Mouse (Mus musculus) urinary bladder, postnatal 14 days (tissue): ENCODE data around the gene Zdhhc18.

Experiments used
- DNase-seq: peaks from one replicate; pipeline ENCODE4 v3.0.0; 2021; ENCODE audit warnings: low spot score

The Zdhhc18 gene

DNA sequence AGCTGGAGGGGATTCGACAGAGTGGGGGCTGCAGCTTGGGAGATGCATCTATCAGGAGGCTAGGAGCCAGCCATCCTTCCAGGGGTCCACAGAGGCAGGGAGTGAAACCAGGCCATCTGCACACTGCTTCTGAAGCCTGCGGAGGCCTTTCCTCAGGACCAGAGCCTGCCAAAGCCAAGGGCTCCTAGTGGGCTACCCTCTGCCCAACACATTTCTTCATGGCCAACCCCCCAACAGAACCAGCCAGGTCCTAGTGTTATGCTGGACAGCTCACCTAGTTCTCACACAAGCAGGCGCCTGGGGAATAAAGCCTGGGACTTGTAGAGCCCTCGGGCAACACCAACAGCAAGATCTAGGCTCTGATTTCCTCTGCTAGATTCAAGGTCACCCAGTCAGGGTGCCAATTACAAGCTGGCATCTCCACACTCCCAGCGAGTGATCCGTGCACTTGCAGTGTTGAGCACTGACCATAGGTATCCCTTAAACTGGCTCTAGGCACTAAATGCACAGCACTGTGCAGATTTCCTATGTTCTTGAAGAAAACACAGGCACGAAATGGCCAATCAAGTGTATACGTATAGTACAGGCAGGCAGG lies 19.5 kb downstream of the Zdhhc18 start:
- DNase-seq, result no peak

- DNase-seq, result no peak
Measured at GRCm38 (mm10) chr4:133629191-133629590, 20.8 kb downstream of the Zdhhc18 start.

DNA sequence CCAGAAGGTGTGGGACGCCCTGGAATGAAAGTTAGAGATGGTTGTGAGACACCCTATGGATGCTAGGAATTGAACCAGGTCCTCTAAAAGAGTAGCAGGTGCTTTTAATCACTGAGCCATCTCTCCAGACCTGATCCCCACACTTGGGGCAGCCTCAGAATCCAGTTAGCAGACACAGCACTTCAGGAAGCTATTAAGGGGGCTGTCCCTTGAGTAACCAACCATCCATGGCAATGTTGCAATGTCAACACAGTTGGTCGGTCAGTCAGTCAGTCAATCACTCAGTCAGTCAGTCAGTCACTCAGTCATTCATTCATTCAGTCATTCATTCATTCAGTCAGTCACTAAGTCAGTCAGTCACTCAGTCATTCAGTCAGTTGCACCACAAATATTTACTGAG lies 21.4 kb downstream of the Zdhhc18 start:
- no peak for DNase-seq

DNA sequence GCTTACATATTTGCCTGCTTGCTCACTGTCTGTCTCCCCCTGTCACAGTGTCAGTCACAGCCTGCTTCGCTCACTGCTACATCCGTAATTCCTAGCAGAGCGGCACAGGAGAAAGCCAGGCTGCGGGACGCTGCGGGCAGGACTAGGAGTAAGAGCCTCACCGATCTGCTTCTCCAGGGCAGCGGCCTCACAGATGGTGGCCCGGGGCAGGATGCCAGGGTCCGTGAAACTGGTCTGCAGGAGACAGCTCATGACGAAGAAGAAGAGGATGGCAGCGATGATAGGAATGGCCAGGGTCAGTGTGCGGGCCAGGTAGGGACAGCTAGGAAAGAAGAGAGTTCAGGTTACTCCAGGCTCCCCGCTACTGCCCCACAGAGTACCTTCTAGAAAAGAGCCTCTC lies 22.9 kb downstream of the Zdhhc18 start:
- DNase-seq, result no peak

DNA sequence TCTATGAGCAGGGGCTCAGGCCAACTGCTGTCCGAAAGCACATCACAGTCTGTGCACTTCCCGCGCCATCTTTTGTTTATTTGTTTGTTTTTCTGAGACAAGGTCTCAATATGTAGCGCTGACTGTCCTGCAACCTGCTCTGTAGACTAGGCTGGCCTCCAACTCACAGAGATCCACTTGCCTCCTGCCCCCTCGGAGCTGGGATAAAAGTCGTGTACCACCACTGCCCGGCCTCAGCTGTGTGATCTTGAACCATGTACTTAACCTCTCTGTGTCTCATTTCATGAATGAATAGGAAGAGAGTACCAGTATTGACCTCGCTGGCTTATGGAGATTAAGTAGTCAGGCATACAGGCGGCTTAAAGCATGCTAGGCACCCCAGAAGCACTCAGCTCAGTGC lies 23.3 kb downstream of the Zdhhc18 start:
- DNase-seq, result no peak

GRCm38 (mm10) chr4:133626221-133626620 lies 23.7 kb downstream of the Zdhhc18 start:
- DNase-seq, result no peak

DNA sequence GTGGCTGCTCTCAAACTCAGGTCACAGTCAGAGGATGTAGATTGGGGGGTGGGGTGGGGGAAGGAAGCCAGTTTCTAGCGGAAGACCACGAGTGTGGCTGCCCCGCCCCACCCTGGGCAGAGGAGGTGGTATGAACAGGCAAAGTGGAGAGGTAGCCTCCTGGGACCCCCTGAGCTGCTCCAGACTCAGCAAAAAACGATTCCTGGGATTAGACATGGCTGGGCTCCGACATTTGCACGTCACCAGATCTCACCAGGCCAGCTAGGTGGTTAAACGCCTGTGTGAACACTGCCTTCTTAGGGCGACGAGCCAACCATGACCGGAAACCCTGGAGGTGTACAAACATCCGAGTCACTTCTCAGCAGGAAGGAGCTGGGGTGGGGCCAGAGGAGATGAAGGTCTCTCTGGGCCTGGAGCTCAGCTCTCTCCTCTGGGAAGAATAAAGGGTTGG lies 24.3 kb downstream of the Zdhhc18 start:
- peak; percentile 67 for DNase-seq

DNA sequence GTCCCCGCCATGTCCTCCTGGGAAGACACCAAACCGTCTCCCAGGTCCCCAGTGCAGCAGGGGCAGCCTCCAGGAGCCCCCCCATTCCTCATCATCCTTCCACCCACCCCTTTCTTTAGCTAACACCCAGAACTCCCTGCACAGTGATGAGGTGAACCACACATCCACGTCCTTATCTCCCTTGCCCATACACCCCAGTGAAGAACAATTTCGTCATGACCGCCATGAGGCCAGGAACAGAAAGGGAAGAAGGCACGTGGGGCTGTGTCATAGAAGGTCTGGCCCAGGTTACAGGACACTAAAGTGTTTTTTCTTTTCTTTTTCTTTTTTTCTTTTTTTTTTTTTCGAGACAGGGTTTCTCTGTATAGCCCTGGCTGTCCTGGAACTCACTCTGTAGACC lies 25.1 kb downstream of the Zdhhc18 start:
- no peak for DNase-seq

DNA sequence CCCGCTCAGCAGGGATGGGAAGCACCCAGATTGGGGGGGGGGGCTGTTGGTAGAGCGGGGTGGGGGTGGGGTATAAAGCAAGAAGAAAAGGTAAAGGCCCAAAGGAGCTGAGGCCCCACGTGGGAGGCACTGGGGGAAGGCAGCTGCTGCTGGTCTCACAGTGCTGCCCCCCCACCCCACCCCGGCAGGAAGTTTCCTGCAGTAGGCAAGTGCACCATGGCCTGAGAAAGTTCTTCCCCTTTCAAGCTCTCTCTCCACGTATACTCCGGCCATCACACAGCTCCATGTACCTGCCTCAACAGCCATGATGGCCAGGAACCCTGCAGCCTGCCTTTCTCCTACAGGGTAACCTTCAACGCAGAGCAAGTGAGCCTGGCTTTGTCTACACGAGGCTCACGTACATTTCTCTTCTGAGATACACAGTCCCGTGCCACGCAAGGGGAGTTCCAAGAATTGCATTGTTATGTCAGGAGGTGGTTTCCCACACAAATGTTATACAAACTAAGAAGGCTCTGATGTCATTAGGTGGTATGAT lies 27.7 kb downstream of the Zdhhc18 start:
- no peak for DNase-seq

GRCm38 (mm10) chr4:133620668-133621067 lies 29.3 kb downstream of the Zdhhc18 start:
- DNase-seq, result no peak

- DNase-seq, result no peak
Measured at GRCm38 (mm10) chr4:133619473-133620136, 30.3 kb downstream of the Zdhhc18 start.

GRCm38 (mm10) chr4:133617936-133618335 lies 32.0 kb downstream of the Zdhhc18 start:
- no peak for DNase-seq

DNA sequence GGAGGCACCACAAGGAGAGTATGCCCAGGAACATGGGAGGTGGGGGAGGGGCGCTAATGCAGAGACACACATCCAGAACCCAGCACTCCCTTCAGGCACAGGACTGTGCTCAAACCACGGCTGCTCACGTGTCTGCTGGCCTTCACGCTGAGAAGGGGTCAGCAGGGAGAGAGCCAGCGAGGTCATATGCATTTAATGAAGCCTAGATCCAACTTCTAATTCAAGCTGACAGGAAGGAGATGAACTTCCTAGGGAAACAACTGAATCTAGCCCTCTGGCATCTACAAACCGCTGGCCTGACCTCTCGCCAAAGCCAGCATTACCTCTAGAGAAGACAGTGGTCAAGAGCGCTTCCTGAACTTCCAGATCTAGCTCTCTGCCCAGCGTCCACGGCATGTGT lies 34.5 kb downstream of the Zdhhc18 start:
- DNase-seq, result no peak

DNA sequence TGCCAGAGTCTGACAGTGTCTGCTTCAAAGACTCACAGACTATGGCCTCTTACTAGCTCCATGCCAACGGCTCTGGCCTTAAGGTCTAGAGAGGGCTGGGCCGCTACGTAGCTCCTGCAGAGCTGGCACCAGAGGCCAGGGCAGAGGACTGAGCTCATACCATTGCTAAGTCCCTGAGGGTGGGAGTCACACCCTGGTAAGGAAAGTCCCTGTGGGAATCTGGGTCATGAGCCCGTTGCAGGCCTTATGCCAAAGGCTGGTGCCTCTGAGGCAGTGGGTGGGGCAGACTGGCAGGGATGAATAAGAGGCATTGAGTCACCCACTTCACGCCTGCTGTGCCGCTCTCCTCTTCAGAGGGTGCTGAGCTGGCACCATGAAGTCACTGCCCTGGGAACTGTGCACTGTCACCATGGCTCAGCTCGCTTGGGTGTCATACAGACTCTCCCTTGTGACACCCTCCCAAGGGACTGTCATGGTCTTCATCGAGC lies 35.6 kb downstream of the Zdhhc18 start:
- peak; percentile 38 for DNase-seq

- DNase-seq, result no peak
Measured at GRCm38 (mm10) chr4:133613867-133614266, 36.1 kb downstream of the Zdhhc18 start.

- DNase-seq, result no peak
Measured at GRCm38 (mm10) chr4:133613026-133613425, 36.9 kb downstream of the Zdhhc18 start.

DNA sequence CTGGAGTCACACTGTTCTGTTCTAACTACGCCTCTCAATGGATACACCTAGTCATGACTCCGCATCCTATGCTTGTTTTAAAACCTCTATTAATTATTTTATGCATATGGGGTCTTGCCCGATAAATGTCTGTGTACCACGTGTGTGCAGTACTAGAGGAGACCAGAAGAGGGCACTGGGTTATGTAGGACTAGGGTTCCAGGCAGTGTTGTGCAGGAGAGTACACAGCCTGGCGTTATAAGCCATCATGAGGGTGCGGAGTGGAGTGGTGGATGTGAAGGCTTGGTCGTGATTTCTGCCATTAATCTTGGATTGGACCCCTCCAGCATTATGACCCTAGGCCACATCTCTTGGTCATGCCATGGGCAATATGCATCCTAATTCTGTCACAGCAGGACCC lies 37.5 kb downstream of the Zdhhc18 start:
- no peak for DNase-seq

GRCm38 (mm10) chr4:133611815-133612214 lies 38.1 kb downstream of the Zdhhc18 start:
- DNase-seq, result no peak

DNA sequence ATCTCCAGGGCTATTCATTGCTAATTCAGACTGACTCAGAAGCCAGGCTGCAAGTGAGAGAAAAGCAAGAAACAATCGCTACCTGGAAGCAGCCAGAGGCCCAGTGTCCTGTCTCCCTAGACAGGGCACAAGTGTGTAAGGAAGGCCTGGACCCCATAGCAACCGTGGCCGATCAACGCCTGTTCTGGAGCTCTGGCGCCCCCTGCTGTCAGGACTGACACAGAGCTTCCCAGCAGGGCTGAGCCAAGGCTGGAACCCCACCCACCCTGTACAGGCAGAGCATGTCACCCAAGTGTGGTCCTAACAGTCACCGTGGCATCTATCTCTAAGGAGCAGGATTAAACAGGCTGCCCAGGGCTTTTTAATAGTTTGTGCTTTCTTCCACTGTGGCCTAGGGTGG lies 40.2 kb downstream of the Zdhhc18 start:
- peak; percentile 91 for DNase-seq

DNA sequence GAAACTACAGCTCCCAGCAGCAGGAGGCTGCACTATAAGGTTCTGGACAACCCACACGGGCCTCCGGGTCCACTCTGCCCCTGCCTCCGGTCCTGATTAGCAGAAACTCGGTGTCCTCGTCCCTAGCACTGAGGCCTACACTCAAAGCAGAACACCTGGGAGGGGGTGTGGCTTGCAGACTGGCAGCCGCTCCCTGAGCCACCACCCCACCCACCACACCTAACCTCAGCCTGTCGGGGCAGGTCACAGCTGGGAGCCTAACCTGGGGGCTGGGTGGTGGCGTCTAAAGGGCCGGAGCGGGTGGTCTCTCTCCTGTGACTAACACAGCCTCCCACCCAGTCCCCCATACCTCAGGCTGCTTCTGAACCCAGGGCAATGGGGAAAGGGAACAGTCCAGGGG lies 42.7 kb downstream of the Zdhhc18 start:
- DNase-seq, result peak; percentile 60

- peak; percentile 85 for DNase-seq
Measured at GRCm38 (mm10) chr4:133605330-133605729, 44.6 kb downstream of the Zdhhc18 start.

- peak; percentile 49 for DNase-seq
Measured at GRCm38 (mm10) chr4:133604856-133605255, 45.1 kb downstream of the Zdhhc18 start.

DNA sequence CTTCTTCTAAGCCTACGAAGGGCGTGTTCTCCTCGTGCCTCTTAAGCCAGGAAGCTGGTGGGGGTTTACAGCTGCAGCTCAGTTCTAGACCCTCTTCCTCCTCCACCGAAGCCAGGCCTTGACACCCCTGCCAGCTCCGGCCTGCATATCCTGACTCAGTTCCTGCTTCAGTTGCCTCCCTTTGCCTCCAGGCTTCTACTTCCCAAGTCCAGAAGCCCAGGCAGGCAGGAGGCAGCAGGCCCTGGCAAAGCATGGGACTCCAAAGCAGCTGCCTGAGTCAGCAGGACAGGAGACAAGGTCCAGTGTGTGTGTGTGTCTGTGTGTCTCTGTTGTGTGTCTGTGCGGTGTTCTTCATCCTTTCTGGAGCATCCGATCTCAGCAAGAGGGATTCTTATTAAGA lies 45.8 kb downstream of the Zdhhc18 start:
- DNase-seq, result no peak

DNA sequence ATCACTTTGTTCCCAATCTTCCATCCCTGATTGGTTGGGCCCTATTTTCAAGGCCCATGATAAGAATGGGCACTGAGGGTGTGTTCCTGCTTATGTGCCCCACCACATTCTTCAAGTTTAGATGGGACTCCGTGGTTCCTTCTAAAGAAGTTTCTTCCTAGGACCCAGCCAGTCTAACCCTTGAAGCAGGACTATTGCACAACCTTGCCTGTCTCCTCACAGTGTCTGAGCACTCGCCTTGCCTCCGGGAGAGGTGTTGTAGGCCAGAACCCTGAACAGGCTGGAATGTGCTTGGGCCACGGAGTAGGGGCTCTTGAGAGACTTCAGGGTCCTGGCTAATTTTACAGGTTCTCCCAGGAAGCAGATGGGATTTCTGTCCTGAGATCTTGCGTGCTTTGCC lies 46.9 kb downstream of the Zdhhc18 start:
- no peak for DNase-seq
